Mouse (Mus musculus) heart, adult 9 months (tissue): ENCODE data around the gene Mtx1.
"Not testable (repeated sequence)": the region's sequence is repeated elsewhere in the genome, so short reads cannot be mapped to it uniquely, and the experiment has no call there.

Experiments
- DNase-seq, 2 experiments: peaks; one replicate each; pipeline ENCODE4 v3.0.0; 2022; ENCODE audit warnings: low spot score in 2 of 2

Mtx1 gene

DNA sequence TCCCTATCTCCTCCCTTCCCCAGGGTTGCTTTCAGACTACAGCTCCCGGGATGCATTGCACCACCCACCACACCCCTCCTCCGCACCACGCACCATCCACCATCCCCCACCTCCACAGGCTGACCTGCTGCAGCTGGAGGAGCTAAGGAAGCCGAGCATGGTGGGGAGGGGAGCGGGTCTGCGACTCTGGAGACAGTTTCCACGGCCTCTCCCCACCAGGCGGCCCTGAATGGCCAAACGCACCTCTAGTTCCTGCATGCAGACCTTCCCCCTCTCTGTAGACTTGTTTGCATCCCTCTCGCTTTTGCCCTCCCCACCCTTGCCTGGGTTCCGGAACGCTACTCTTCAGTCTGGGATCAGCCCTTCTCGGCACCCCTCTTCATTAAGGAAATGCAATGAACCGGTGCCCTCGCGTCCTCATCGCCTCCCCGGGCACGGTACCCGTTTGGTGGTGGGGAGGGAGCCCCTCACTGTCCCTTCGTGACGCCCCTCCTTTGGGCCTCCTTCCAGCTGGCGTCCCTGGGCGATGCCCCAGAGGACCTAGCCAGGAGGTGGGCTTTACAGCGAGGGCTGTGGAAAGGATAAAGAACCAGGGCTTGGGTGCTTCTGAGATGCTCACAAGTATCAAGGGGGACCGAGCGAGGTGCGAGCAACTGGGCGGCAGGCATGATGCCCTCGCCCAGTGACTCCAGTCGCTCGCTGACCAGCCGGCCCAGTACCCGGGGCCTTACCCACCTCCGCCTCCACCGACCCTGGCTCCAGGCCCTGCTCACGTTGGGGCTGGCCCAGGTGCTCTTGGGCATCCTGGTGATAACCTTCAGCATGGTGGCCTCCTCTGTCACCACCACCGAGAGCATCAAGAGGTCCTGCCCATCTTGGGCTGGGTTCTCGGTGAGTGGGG is 43.6 kb downstream of the Mtx1 start, which contains the start of gene Fam189b:
TSS of gene Fam189b (plus strand) at position 86 of the 901 bp plus-strand sequence.
- DNase-seq = peak; percentile 86 to 87

DNA sequence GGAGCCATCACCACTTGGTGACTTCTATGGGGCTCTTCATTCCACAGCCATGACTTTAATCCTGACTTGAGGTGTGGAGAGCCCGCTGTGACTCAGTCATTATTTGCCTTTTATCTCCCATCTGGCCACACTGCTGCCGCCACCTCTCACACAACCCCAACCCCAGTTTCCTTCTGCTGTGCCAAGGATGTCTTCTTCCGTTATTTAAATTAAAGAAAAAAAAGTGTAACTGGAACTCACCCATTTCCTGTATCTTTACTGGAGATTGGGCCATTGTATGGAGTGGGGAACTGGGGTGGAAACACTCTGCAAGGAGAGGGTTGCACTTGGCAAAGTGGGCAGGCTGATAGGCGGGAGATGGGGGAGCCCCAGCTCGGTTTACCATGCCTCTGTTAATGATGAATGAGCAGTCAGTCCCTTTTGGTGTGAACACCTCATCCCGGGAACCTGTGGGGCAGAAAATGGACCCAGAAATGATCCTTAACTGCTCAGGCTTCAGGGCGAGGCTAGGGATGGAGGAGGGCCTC is 44.3 kb downstream of the Mtx1 start:
- DNase-seq = no peak

GRCm38 (mm10) chr3:89181749-89182500 is 45.0 kb downstream of the Mtx1 start:
- DNase-seq = no peak

- no peak for DNase-seq
Measured at GRCm38 (mm10) chr3:89179056-89179455, 47.8 kb downstream of the Mtx1 start.

DNA sequence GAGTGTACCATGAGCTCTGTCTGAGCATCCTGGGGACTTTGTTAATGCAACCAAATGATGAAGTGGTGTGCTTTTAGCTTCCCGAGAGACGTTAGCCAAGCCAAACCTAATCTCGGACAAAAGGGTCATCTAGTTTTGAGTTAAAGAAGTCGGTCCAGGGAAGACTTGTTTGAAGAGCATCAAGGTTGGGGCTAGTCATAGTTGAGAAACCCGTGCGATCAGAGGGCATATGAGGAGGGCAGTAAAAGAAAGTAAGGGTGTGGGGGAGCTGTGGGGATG is 48.8 kb downstream of the Mtx1 start:
- no peak for DNase-seq

DNA sequence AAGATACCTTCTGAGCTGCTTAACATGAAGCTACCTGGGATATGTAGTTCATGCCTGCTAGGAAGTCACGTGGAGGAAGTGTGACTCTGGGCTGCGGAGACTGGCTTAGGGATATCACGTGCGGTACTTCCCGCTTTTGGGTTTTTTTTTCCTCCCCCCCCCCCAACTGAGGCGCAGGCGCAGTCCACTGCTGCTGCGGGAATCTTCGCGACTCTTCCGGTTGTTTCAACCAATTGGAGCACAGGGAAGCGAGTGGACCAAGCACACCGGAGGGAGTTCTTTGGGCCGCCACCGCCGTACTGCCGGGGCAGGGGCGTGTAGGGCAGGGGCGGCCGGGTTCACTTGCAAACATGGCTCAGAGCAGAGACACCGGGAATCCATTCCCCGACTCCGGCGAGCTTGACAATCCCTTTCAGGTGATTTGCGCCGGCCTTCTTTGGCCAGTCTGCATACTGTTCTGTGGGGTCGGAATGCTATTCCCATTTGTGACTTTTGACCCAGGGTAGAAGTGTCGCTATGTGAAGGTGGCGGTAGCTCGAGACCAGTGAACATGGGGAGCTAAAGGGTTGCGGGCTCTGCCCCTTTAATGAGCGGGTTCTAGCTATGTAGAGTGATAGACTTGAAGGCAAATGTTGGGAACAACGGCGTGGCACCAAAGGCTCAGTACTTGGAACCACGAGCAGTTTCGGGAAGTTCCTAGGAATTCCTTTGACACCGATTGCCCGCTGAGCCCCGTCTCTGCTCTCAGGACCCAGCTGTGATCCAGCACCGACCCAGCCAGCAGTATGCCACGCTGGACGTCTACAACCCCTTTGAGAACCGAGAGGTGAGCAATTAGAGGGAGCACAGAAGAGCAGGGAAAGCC is 49.4 kb downstream of the Mtx1 start, which contains the start of gene Scamp3:
TSS of gene Scamp3 (plus strand) at position 232 of the 865 bp plus-strand sequence.
- DNase-seq = peak; percentile 89 to 90

DNA sequence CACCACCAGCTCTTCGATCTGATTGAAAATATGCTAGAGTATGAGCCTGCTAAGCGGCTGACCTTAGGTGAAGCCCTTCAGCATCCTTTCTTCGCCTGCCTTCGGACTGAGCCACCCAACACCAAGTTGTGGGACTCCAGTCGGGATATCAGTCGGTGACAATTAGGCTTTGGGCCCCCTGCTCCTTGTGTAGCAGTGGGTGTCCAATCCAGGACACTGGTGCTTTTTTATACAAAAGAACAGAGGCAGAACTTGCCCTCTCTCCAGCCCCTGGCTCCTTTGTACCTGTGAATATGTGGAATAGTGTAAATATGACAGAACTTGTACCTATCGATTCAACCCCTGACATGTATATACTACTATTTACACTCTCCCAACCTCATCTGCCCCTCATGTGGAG is 50.5 kb downstream of the Mtx1 start:
- no peak for DNase-seq

GRCm38 (mm10) chr3:89175544-89175943 is 51.3 kb downstream of the Mtx1 start:
- no peak for DNase-seq

DNA sequence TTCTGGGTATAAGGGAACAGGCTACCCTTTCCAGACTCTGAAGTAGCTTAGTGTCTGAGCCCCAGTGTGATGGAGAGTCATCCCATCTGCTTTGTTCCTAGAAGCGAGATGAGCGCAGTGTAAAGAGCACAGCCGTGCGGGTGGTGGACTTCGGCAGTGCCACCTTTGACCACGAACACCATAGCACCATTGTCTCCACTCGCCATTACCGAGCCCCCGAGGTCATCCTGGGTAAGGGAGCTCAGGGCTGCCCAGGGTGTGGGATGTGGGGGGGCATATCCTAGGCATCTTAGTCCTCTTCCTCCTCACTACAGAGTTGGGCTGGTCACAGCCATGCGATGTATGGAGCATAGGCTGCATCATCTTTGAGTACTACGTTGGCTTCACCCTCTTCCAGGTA is 52.0 kb downstream of the Mtx1 start:
- DNase-seq = no peak

- no peak for DNase-seq
Measured at GRCm38 (mm10) chr3:89166945-89167344, 59.9 kb downstream of the Mtx1 start.

GRCm38 (mm10) chr3:89165268-89165870 is 61.5 kb downstream of the Mtx1 start:
- no peak for DNase-seq

DNA sequence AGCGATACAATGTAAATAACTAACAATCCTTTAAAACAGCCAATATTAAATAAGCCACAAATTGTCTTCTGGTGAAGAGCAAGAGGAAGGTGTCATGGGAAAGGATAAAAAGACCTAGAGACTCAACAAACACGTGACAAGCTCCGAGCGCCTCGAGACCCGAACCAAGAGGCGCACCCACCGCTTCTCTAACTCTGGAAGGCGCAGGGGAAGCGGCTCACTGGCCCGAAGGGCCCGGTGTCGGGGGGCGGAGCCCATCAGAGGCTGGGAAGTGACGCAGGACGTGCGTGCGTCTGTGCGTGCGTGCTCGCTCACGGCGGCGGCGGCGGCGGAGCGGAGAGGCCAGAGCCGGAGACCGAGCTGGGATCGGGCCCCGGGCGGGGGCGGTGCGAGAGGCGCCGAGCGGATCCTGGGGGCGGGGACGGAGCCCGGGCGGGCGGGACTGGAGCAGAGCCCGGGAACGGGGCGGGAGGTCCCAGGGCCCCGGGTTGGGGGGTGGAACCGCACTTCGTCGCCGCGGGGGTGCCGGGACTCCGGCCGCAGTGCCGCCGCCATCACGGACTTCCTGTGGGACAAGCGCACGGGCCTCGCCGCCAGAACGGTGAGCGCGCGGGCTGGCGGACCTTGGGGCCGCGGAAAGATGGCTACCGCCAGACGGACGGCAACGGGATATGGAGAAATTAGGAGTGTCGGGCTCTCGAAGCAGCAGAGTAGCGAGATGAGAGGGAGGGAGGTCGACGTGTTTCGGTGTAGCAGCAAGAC is 62.2 kb downstream of the Mtx1 start, which contains the start of gene Clk2:
TSS of gene Clk2 (plus strand) at position 290 of the 762 bp plus-strand sequence.
- peak; percentile 94 to 96 for DNase-seq

DNA sequence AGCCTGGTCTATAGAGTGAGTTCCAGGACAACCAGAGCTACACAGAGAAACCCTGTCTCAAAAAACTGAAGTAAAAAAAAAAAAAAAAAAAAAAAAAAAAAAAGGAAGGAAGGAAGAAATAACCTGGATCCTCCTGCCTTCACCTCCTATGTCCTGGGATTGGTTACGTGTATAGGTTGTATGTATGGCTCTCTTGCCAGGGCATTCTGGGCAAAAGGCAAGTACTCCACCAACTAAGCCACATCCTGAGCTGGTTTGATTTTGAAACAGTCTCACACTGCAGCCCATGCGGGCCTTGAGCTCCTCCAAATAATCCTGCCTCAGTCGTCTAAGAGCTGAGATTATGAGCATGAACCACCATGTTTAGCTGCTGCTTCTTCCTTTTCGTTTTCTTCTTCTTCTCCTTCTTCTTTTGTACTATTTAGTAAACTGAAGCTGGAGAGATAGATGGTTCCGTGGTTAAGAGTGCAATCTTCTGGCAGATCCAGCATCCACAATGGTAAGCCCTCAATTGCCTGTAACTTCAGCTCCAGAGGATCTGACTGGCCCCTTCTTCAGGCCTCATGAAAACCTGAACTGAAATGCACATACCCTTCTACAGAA is 63.1 kb downstream of the Mtx1 start:
- no peak for DNase-seq

GRCm38 (mm10) chr3:89163123-89163522 is 63.8 kb downstream of the Mtx1 start:
- DNase-seq = no peak

DNA sequence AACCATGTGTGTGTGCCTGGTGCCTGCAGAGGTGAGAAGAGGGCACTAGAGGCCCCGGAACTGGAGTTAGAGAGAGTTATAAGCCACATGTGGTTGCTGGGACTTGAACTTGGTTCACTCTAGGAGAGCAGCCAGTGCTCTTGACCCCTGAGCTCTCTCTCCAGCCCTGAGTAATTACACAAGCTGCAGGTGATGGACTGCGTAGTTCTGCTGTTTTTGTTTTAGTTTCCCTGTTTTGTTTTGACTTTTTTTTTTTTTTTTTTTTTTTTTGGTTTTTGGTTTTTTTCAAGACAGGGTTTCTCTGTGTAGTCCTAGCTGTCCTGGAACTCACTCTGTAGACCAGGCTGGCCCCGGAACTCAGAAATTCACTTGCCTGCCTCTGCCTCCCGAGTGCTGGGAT is 65.1 kb downstream of the Mtx1 start:
- DNase-seq = no peak

- not testable (repeated sequence) for DNase-seq
Measured at GRCm38 (mm10) chr3:89161207-89161606, 65.7 kb downstream of the Mtx1 start.

GRCm38 (mm10) chr3:89159616-89160344 is 67.1 kb downstream of the Mtx1 start, which contains the start of gene Hcn3:
Gene Hcn3 (minus strand): TSS chr3:89160196.
- DNase-seq = no peak

DNA sequence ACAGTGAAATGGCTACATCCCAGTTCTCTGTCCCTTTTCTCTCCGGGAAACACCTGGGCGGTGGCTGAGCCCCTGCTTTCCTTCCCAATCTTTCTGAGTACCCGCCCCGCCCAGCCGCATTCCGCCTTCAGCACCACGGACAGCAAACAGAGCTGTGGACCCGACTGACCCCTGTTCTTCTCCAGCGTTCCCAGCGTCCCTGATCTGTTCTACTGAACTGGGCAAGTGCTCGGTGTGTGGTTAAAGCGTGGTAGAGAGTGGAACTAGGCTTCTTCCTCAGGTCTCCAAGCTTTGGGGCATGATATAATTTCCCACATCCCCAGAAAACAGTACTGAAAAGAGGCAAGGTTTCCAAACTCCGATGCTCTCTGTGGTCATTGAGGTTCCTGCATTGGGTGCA is 67.7 kb downstream of the Mtx1 start:
- no peak for DNase-seq
